Mouse (Mus musculus) liver, embryonic 15.5 days (tissue): ENCODE results near the gene Chac1. TPM values are rescaled to one million over a fixed set of nuclear protein-coding genes. Genes with fewer than 3 reads are reported as not detected.

Experiments used
- ATAC-seq: fragments of 200-750 bp; cut with Nextera tagmentation; 2 replicates; pipeline ENCODE4 v1.8.0; 2017; ENCODE audit warnings: moderate number of reproducible peaks, mild to moderate bottlenecking, moderate library complexity; ENCODE audit not compliant: insufficient read depth
- H3K27ac ChIP-seq: fragments of 300-500 bp; sonication (generic); replicated peaks from 2 replicates; pipeline ENCODE4 v1.5.1; 2015; ENCODE audit warnings: mild to moderate bottlenecking, inconsistent platforms
- H3K27me3 ChIP-seq: fragments of 300-500 bp; sonication (generic); 2 replicates; pipeline ENCODE4 v1.6.1; 2015; ENCODE audit warnings: mild to moderate bottlenecking, inconsistent platforms
- H3K36me3 ChIP-seq: fragments of 300-500 bp; sonication (generic); replicated peaks from 2 replicates; pipeline ENCODE4 v1.6.1; 2015; ENCODE audit warnings: moderate library complexity, mild to moderate bottlenecking, inconsistent platforms
- H3K4me1 ChIP-seq: fragments of 300-500 bp; sonication (generic); replicated peaks from 2 replicates; pipeline ENCODE4 v1.6.1; 2015; ENCODE audit warnings: inconsistent platforms
- H3K4me2 ChIP-seq: fragments of 300-500 bp; sonication (generic); 2 replicates; pipeline ENCODE4 v1.6.1; 2015; ENCODE audit warnings: moderate library complexity, mild to moderate bottlenecking, inconsistent platforms
- H3K4me3 ChIP-seq: fragments of 300-500 bp; sonication (generic); replicated peaks from 2 replicates; pipeline ENCODE4 v1.5.1; 2015; ENCODE audit warnings: mild to moderate bottlenecking, inconsistent platforms
- H3K9ac ChIP-seq: fragments of 300-500 bp; sonication (generic); 2 replicates; pipeline ENCODE4 v1.6.1; 2015; ENCODE audit warnings: moderate library complexity, mild to moderate bottlenecking, inconsistent platforms
- H3K9me3 ChIP-seq: fragments of 300-500 bp; sonication (generic); replicated peaks from 2 replicates; pipeline ENCODE4 v1.6.1; 2016; ENCODE audit warnings: inconsistent platforms
- WGBS: fragments of 180-500 bp; shearing (Covaris S2); methylation state at CpG from one replicate; pipeline ENCODE4 v1.1.7; 2015; ENCODE audit warnings: mixed read lengths; ENCODE audit not compliant: insufficient replicate concordance; 5-methylcytosine and 5-hydroxymethylcytosine counted together
- polyA plus RNA-seq: library from polyadenylated mRNA; unstranded; fragments of >200 nt; fragmentation: Nextera tagmentation; extraction: Ambion mirVana; gene quantifications from 2 replicates; pipeline ENCODE4 v1.2.1, GENCODE M21; 2015

Gene Chac1
- polyA plus RNA-seq, 1 experiment from 2014 or later: 3.4 TPM

GRCm38 (mm10) chr2:119321771-119322586, 29.1 kb upstream of the Chac1 start:
- Histone ChIP-seq H3K9me3 (no peaks in the 10 kb centered on the region), H3K36me3 (no peaks in the 10 kb centered on the region), H3K4me2 (peak overlapping the region; percentile 78), H3K4me1 (peaks cover 75% of the 10 kb centered on the region), H3K27ac (peak overlapping the region; percentile 61; the same call in 1 of the 2 replicates), H3K4me3 (peak overlapping the region; percentile 43), H3K27me3 (peaks cover 70% of the 10 kb centered on the region), H3K9ac (peak overlapping the region; percentile 11; the same call in 1 of the 2 replicates)
- WGBS: 3% methylated on average over 48 of the region's 48 CpGs
- ATAC-seq: 0 out of 2 replicates have a peak, but pooled peaks have one; percentile 3

- H3K4me3 ChIP-seq: peak overlapping the region; percentile 43
- H3K27ac ChIP-seq: peak overlapping the region; percentile 61; the same call in 1 of the 2 replicates
- H3K9ac ChIP-seq: peak overlapping the region; percentile 11; the same call in 1 of the 2 replicates
- H3K36me3 ChIP-seq: no peaks in the 10 kb centered on the region
- WGBS: 7% methylated on average over 39 of the region's 39 CpGs
- H3K4me2 ChIP-seq: peak overlapping the region; percentile 78
- H3K9me3 ChIP-seq: no peaks in the 10 kb centered on the region
- peaks cover 77% of the 10 kb centered on the region for H3K27me3 ChIP-seq
- peaks cover 81% of the 10 kb centered on the region for H3K4me1 ChIP-seq
- peak; percentile 64 for ATAC-seq
These were observed 28.3 kb upstream of the Chac1 start for GRCm38 (mm10) chr2:119322587-119323300.

- H3K27me3 ChIP-seq: peaks cover 90% of the 10 kb centered on the region
- H3K4me3 ChIP-seq: no peak overlapping the region; the same call in 1 of the 2 replicates
- no peak for ATAC-seq
- H3K4me2 ChIP-seq: peak overlapping the region; percentile 68
- WGBS: 9% methylated on average over 32 of the region's 32 CpGs
- H3K9ac ChIP-seq: no peak overlapping the region
- H3K9me3 ChIP-seq: no peaks in the 10 kb centered on the region
- H3K27ac ChIP-seq: no peak overlapping the region
- H3K4me1 ChIP-seq: peaks cover 74% of the 10 kb centered on the region
- H3K36me3 ChIP-seq: no peaks in the 10 kb centered on the region
These were observed 27.0 kb upstream of the Chac1 start for GRCm38 (mm10) chr2:119323866-119324575.

GRCm38 (mm10) chr2:119324576-119325318, 26.3 kb upstream of the Chac1 start:
- H3K27me3 ChIP-seq: peaks cover 97% of the 10 kb centered on the region
- no peak overlapping the region for H3K9ac ChIP-seq
- H3K9me3 ChIP-seq: no peaks in the 10 kb centered on the region
- H3K36me3 ChIP-seq: no peaks in the 10 kb centered on the region
- WGBS: 1% methylated on average over 32 of the region's 32 CpGs
- peak overlapping the region; percentile 68 for H3K4me2 ChIP-seq
- no peak overlapping the region for H3K27ac ChIP-seq
- ATAC-seq: no peak
- peaks cover 74% of the 10 kb centered on the region for H3K4me1 ChIP-seq
- peak overlapping the region; percentile 48 for H3K4me3 ChIP-seq

- H3K9me3 ChIP-seq: no peaks in the 10 kb centered on the region
- no peaks in the 10 kb centered on the region for H3K36me3 ChIP-seq
- H3K4me2 ChIP-seq: peak within 1 kb of the TSS; percentile 68
- peaks cover 100% of the 10 kb centered on the region for H3K27me3 ChIP-seq
- H3K27ac ChIP-seq: no peak within 1 kb of the TSS
- H3K9ac ChIP-seq: 0 out of 2 replicates have a peak within 1 kb of the TSS, but pooled peaks have one; percentile 25
- WGBS: under 1% methylated on average over 33 of the region's 33 CpGs
- H3K4me1 ChIP-seq: peaks cover 67% of the 10 kb centered on the region
- no peak for ATAC-seq
- H3K4me3 ChIP-seq: peak within 1 kb of the TSS; percentile 48
These were observed 25.4 kb upstream of the Chac1 start, which contains the start of gene Dll4 for GRCm38 (mm10) chr2:119325568-119326143. Gene Dll4, plus strand, starts transcription at chr2:119325784.

- H3K27me3 ChIP-seq: peaks cover 100% of the 10 kb centered on the region
These were observed 24.6 kb upstream of the Chac1 start for GRCm38 (mm10) chr2:119326161-119327101.

GRCm38 (mm10) chr2:119327102-119327480, 23.9 kb upstream of the Chac1 start:
- H3K9me3 ChIP-seq: no peaks in the 10 kb centered on the region
- H3K27me3 ChIP-seq: peaks cover 100% of the 10 kb centered on the region
- no peak overlapping the region for H3K27ac ChIP-seq
- H3K4me2 ChIP-seq: peak overlapping the region; percentile 68
- no peak for ATAC-seq
- H3K4me3 ChIP-seq: peak overlapping the region; percentile 48
- under 1% methylated on average over 30 of the region's 30 CpGs for WGBS
- no peaks in the 10 kb centered on the region for H3K36me3 ChIP-seq
- H3K9ac ChIP-seq: no peak overlapping the region
- peaks cover 53% of the 10 kb centered on the region for H3K4me1 ChIP-seq

More at GRCm38 (mm10) chr2:119326161-119327101, 24.6 kb upstream of the Chac1 start:
- Histone ChIP-seq H3K4me3 (peak overlapping the region; percentile 48), H3K4me1 (peaks cover 60% of the 10 kb centered on the region), H3K27ac (no peak overlapping the region), H3K9ac (0 out of 2 replicates have a peak overlapping the region, but pooled peaks have one; percentile 25), H3K4me2 (peak overlapping the region; percentile 68), H3K9me3 (no peaks in the 10 kb centered on the region), H3K36me3 (no peaks in the 10 kb centered on the region)
- WGBS: under 1% methylated on average over 61 of the region's 61 CpGs
- no peak for ATAC-seq

- H3K9ac ChIP-seq: no peak overlapping the region
- H3K27ac ChIP-seq: no peak overlapping the region
- H3K4me3 ChIP-seq: no peak overlapping the region
- H3K27me3 ChIP-seq: peaks cover 100% of the 10 kb centered on the region
- no peak for ATAC-seq
- peak overlapping the region; percentile 1; the same call in 1 of the 2 replicates for H3K4me2 ChIP-seq
- no peaks in the 10 kb centered on the region for H3K9me3 ChIP-seq
- H3K36me3 ChIP-seq: no peaks in the 10 kb centered on the region
- peaks cover 43% of the 10 kb centered on the region for H3K4me1 ChIP-seq
- WGBS: 36% methylated on average over 11 of the region's 11 CpGs
These were observed 23.0 kb upstream of the Chac1 start for GRCm38 (mm10) chr2:119327942-119328526.

GRCm38 (mm10) chr2:119328546-119328945, 22.5 kb upstream of the Chac1 start:
- Histone ChIP-seq H3K9me3 (no peaks in the 10 kb centered on the region), H3K27ac (no peak overlapping the region), H3K9ac (no peak overlapping the region), H3K4me2 (no peak overlapping the region), H3K4me3 (no peak overlapping the region), H3K36me3 (no peaks in the 10 kb centered on the region), H3K27me3 (peaks cover 96% of the 10 kb centered on the region), H3K4me1 (peaks cover 40% of the 10 kb centered on the region)
- no peak for ATAC-seq
- WGBS: 35% methylated on average over 5 of the region's 5 CpGs
